Mouse (Mus musculus) embryonic fibroblast, embryonic 13.5 days (primary cell): ENCODE measurements at regions not wholly inside any gene's neighbourhood (a gene's known extent, or its start where the extent isn't known, plus 50 kb on each side); places are given as distances from the start of the nearest gene placed in this dataset.

ENCODE experiments used
- CTCF ChIP-seq: IDR thresholded peaks from 2 replicates; pipeline ENCODE4 v1.5.1; 2011; ENCODE audit warnings: mild to moderate bottlenecking, control low read depth, low read length, moderate library complexity, borderline replicate concordance; ENCODE audit not compliant: insufficient read depth
- POLR2A ChIP-seq: IDR thresholded peaks from 2 replicates; pipeline ENCODE4 v1.6.1; 2011; ENCODE audit warnings: low read depth, mild to moderate bottlenecking, control low read depth, low read length, moderate library complexity

GRCm38 (mm10) chr13:55912271-55912711 lies 76.3 kb upstream of the Pitx1 start:
- TF ChIP-seq CTCF (no peak), POLR2A (no peak)
